Mouse (Mus musculus) forebrain, embryonic 13.5 days (tissue): ENCODE measurements around the gene Kcnk4. TPM values are rescaled to one million over a fixed set of nuclear protein-coding genes. Genes with fewer than 3 reads are reported as not detected.
A peak's percentile ranks its signal among the peaks of the same experiment; 100 is the strongest.

Source experiments
- ATAC-seq: fragments of 200-750 bp; cut with Nextera tagmentation; 2 replicates; pipeline ENCODE4 v1.8.0; 2017
- H3K27ac ChIP-seq: fragments of 300-500 bp; sonication (generic); 2 replicates; pipeline ENCODE4 v1.5.1; 2015; ENCODE audit warnings: inconsistent platforms, mild to moderate bottlenecking, moderate library complexity
- H3K27me3 ChIP-seq: fragments of 300-500 bp; sonication (generic); 2 replicates; pipeline ENCODE4 v1.6.1; 2015; ENCODE audit warnings: mild to moderate bottlenecking, inconsistent platforms
- H3K36me3 ChIP-seq: fragments of 300-500 bp; sonication (generic); 2 replicates; pipeline ENCODE4 v1.6.1; 2015; ENCODE audit warnings: mild to moderate bottlenecking, inconsistent platforms; ENCODE audit not compliant: poor library complexity, severe bottlenecking
- H3K4me1 ChIP-seq: fragments of 300-500 bp; sonication (generic); 2 replicates; pipeline ENCODE4 v1.6.1; 2015; ENCODE audit warnings: inconsistent platforms
- H3K4me2 ChIP-seq: fragments of 300-500 bp; sonication (generic); 2 replicates; pipeline ENCODE4 v1.6.1; 2015; ENCODE audit warnings: inconsistent platforms, mild to moderate bottlenecking, moderate library complexity
- H3K4me3 ChIP-seq: fragments of 300-500 bp; sonication (generic); 2 replicates; pipeline ENCODE4 v1.5.1; 2015; ENCODE audit warnings: mild to moderate bottlenecking, inconsistent platforms
- H3K9ac ChIP-seq: fragments of 300-500 bp; sonication (generic); 2 replicates; pipeline ENCODE4 v1.6.1; 2015; ENCODE audit warnings: mild to moderate bottlenecking, inconsistent platforms
- H3K9me3 ChIP-seq: fragments of 300-500 bp; sonication (generic); replicated peaks from 2 replicates; pipeline ENCODE4 v1.6.1; 2016; ENCODE audit warnings: inconsistent platforms
- WGBS: fragments of 180-500 bp; shearing (Covaris S2); methylation state at CpG from one replicate; pipeline ENCODE4 v1.1.7; 2015; 5-methylcytosine and 5-hydroxymethylcytosine counted together
- polyA plus RNA-seq: library from polyadenylated mRNA; unstranded; fragments of >200 nt; fragmentation: Nextera tagmentation; extraction: Ambion mirVana; gene quantifications from 2 replicates; pipeline ENCODE4 v1.2.1, GENCODE M21; 2015

Kcnk4 gene
- polyA plus RNA-seq, 1 experiment from 2014 or later: not detected

- Histone ChIP-seq H3K4me3 (peak overlapping the region; percentile 18), H3K9me3 (no peaks in the 10 kb centered on the region)
- WGBS: 9% methylated on average over 26 of the region's 26 CpGs
These were observed 7.6 kb downstream of the Kcnk4 start for GRCm38 (mm10) chr19:6926559-6927255.

GRCm38 (mm10) chr19:6925611-6926329 is 8.5 kb downstream of the Kcnk4 start:
- H3K9me3 ChIP-seq: no peaks in the 10 kb centered on the region
- 4% methylated on average over 40 of the region's 40 CpGs for WGBS

More at GRCm38 (mm10) chr19:6926559-6927255, 7.6 kb downstream of the Kcnk4 start:
- ATAC-seq: no peak
- H3K9ac ChIP-seq: no peak overlapping the region
- peak overlapping the region; percentile 46 for H3K4me2 ChIP-seq
- peaks cover 23% of the 10 kb centered on the region for H3K4me1 ChIP-seq
- H3K27ac ChIP-seq: no peak overlapping the region
- no peaks in the 10 kb centered on the region for H3K36me3 ChIP-seq
- peaks cover 90% of the 10 kb centered on the region for H3K27me3 ChIP-seq

DNA sequence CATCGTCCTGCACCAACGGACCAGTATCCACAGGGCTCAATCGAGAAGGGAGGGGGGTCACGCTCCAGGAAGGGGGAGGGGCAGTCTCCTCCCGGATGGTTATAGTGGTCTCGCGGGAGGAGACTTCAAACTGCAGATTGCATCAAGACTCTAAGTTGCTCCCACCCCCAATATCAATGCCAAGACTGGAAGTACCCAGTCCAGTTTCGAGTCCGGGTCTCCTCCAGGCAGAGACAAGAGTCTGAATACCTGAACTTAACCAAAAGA is 9.1 kb downstream of the Kcnk4 start, which contains the start of gene Catsperz:
Catsperz (minus strand) TSS at position 74 of the 267 bp plus-strand sequence.
- no peaks in the 10 kb centered on the region for H3K9me3 ChIP-seq
- 4% methylated on average over 9 of the region's 9 CpGs for WGBS
- ATAC-seq: no peak
- no peaks in the 10 kb centered on the region for H3K36me3 ChIP-seq
- H3K4me2 ChIP-seq: peak within 1 kb of the TSS; percentile 27
- H3K27ac ChIP-seq: no peak within 1 kb of the TSS
- H3K9ac ChIP-seq: 0 out of 2 replicates have a peak within 1 kb of the TSS, but pooled peaks have one; percentile 12
- peaks cover 76% of the 10 kb centered on the region for H3K27me3 ChIP-seq
- H3K4me1 ChIP-seq: peaks cover 32% of the 10 kb centered on the region
- peak within 1 kb of the TSS; percentile 12 for H3K4me3 ChIP-seq

More at GRCm38 (mm10) chr19:6925611-6926329, 8.5 kb downstream of the Kcnk4 start:
- peaks cover 81% of the 10 kb centered on the region for H3K27me3 ChIP-seq
- H3K27ac ChIP-seq: no peak overlapping the region
- H3K9ac ChIP-seq: no peak overlapping the region
- H3K4me2 ChIP-seq: no peak overlapping the region; the same call in 1 of the 2 replicates
- H3K4me3 ChIP-seq: peak overlapping the region; percentile 12; the same call in 1 of the 2 replicates
- no peaks in the 10 kb centered on the region for H3K36me3 ChIP-seq
- no peak for ATAC-seq
- peaks cover 27% of the 10 kb centered on the region for H3K4me1 ChIP-seq

DNA sequence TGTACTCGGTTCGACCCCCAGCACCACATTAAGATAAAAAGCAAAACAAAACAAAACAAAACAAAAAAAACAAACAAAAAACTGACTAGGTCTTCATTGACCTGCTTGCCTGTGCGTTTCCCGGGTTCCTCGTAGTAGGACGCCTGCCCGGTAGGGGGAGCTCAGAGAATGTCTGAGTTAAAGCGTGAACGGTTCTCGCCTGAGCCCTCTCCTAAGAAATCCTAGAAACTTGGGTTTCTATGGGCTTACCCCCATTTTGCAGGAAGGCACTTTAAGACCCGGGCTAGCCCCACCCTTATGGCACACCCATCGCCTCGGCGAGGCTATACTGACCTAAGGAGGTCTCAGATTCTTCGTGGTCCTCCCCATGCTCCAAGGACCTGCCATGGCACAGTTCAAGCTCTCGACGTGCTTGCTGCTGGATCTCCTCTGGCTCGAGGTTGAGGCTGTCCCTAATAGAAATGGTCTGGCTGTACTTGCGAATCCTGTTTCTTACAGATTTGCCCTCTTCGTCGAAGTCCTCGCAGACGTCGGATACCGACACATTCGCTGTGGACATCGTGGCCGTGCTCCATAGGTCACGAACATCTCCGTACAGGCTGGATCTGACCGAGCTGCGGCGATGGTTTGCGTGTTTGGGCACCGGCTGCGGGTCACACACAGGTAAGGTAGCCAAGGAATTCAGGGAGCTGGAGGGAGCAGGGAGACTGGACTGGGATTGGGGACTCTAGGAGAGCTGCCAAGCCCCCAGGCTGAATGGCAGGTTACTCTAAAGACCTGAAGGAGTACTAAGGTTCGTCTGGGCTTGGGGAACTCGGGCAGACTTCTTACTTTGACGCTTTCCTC is 9.6 kb downstream of the Kcnk4 start:
- ATAC-seq: no peak

DNA sequence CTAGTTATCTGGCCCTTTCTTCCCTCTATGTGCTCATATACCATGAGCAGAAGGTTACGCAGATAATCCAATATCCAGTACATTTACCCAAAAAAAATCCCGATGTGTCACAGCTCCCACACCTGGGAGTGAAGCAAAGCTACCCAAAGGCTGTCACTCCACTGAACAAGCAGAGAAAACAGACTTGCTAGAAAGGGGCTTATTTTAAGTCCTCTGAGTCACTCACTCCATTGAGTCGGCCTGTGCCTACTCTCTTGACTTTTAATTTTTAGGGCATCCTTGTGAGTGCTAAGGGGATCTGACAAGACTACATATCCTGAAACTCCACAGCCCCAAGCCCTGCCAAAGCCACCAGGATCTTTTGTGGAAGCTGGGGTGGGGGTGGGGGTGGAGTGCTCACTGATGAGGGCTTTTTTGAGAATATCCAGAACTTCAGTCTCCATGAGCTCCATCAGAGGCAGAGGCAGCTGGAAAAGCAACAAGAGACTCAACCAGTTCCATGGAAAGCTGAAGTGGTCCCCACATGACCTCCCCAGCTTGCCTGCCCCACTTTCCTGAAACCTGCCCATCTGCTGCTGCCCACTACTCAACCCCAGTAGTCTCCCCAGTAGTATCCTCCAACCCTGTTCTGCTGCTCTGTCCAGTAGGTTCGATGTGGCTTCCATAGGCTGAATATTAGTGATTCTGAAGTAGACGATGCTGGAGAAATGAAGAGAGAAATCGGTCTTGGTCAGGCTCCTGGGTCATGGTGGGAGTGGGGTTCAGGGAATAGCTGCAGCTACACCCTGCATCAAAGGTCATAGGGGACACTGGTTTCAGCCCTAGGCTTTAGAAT is 11.2 kb downstream of the Kcnk4 start:
- Histone ChIP-seq H3K4me1 (peaks cover 39% of the 10 kb centered on the region), H3K4me3 (no peak overlapping the region)

More for the DNA sequence above, 9.6 kb downstream of the Kcnk4 start:
- Histone ChIP-seq H3K9me3 (no peaks in the 10 kb centered on the region), H3K27ac (no peak overlapping the region), H3K36me3 (no peaks in the 10 kb centered on the region), H3K4me1 (peaks cover 38% of the 10 kb centered on the region), H3K27me3 (peaks cover 72% of the 10 kb centered on the region), H3K9ac (0 out of 2 replicates have a peak overlapping the region, but pooled peaks have one; percentile 12), H3K4me2 (peak overlapping the region; percentile 27), H3K4me3 (peak overlapping the region; percentile 12)
- 3% methylated on average over 39 of the region's 39 CpGs for WGBS

GRCm38 (mm10) chr19:6921647-6922567 is 12.4 kb downstream of the Kcnk4 start, which contains the start of gene Esrra:
Esrra (minus strand) TSS chr19:6921813.
- peak within 1 kb of the TSS; percentile 84 for H3K27ac ChIP-seq
- peak; percentile 96 for ATAC-seq
- WGBS: under 1% methylated on average over 45 of the region's 66 CpGs
- H3K4me2 ChIP-seq: peak within 1 kb of the TSS; percentile 90
- H3K27me3 ChIP-seq: peaks cover 46% of the 10 kb centered on the region
- no peaks in the 10 kb centered on the region for H3K36me3 ChIP-seq
- H3K4me1 ChIP-seq: peaks cover 36% of the 10 kb centered on the region
- peak within 1 kb of the TSS; percentile 85 for H3K9ac ChIP-seq
- H3K4me3 ChIP-seq: peak within 1 kb of the TSS; percentile 81
- no peaks in the 10 kb centered on the region for H3K9me3 ChIP-seq

More for the DNA sequence above, 11.2 kb downstream of the Kcnk4 start:
- H3K27ac ChIP-seq: no peak overlapping the region
- no peaks in the 10 kb centered on the region for H3K36me3 ChIP-seq
- ATAC-seq: no peak
- WGBS: 66% methylated on average over 6 of the region's 6 CpGs
- no peaks in the 10 kb centered on the region for H3K9me3 ChIP-seq
- H3K27me3 ChIP-seq: peaks cover 58% of the 10 kb centered on the region
- H3K4me2 ChIP-seq: peak overlapping the region; percentile 90
- no peak overlapping the region for H3K9ac ChIP-seq

DNA sequence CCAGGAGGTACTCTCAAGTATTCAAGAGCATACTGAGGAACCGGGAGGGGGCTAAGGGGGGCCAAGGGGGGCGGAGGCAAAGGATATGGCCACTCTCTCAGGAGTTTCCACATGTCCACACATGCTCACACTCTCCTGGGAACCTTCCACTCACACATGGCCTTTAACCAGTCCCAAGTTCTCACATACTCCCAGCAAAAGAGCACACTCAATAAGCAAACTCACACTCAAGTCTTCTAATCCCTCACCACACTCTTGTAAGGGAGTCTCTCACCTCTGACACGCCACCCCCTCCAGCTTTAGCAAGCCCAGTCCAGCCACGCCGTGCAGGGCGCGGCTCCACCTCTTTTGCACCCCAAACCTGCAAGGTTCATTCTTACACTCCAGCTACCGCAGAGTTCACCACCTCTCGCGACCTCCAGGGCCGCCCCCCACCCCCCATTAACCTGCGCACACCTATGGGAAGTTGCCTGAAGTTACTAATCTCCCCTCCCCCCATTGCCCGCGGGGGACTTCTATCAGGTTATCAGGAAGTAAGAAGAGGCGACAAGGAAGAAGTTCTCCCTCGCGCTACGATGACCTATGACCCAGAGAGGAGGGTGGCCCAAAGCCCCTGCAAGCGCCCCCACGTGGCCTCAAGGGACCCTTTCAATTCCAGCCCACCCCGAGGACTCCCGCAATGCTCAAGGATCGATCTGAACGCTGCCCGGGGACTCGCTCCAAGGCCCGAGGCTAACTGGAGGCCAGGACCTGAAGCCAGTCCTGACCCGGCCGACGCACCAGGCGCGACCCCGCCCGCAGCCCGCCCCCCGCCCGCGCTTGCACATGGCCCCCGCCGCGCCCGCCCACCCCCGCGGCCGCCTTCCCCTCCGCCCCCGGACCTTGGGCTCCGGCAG is 13.3 kb downstream of the Kcnk4 start:
- 0 out of 2 replicates have a peak, but pooled peaks cover 5% of the 10 kb centered on the region for H3K36me3 ChIP-seq
- 2% methylated on average over 32 of the region's 48 CpGs for WGBS
- peak overlapping the region; percentile 81 for H3K4me3 ChIP-seq
- H3K9ac ChIP-seq: peak overlapping the region; percentile 85
- no peaks in the 10 kb centered on the region for H3K9me3 ChIP-seq
- ATAC-seq: peak; percentile 22
- peak overlapping the region; percentile 84 for H3K27ac ChIP-seq
- H3K27me3 ChIP-seq: peaks cover 37% of the 10 kb centered on the region
- peak overlapping the region; percentile 90 for H3K4me2 ChIP-seq
- peaks cover 29% of the 10 kb centered on the region for H3K4me1 ChIP-seq

GRCm38 (mm10) chr19:6919876-6920740 is 14.2 kb downstream of the Kcnk4 start:
- Histone ChIP-seq H3K4me3 (peak overlapping the region; percentile 81), H3K4me2 (peak overlapping the region; percentile 90), H3K9me3 (no peaks in the 10 kb centered on the region), H3K27ac (peak overlapping the region; percentile 14; the same call in 1 of the 2 replicates), H3K4me1 (peaks cover 26% of the 10 kb centered on the region), H3K9ac (peak overlapping the region; percentile 85), H3K27me3 (peaks cover 28% of the 10 kb centered on the region), H3K36me3 (0 out of 2 replicates have a peak, but pooled peaks cover 5% of the 10 kb centered on the region)
- 37% methylated on average over 8 of the region's 8 CpGs for WGBS
- no peak for ATAC-seq

GRCm38 (mm10) chr19:6919431-6919830 is 14.9 kb downstream of the Kcnk4 start:
- Histone ChIP-seq H3K4me3 (0 out of 2 replicates have a peak overlapping the region, but pooled peaks have one; percentile 81), H3K36me3 (0 out of 2 replicates have a peak, but pooled peaks cover 5% of the 10 kb centered on the region), H3K4me2 (no peak overlapping the region), H3K27me3 (peaks cover 21% of the 10 kb centered on the region), H3K27ac (no peak overlapping the region), H3K4me1 (peaks cover 22% of the 10 kb centered on the region), H3K9me3 (no peaks in the 10 kb centered on the region), H3K9ac (no peak overlapping the region)
- ATAC-seq: no peak
